Mouse (Mus musculus) lung, embryonic 16.5 days (tissue): ENCODE data around the gene Mrgprb5. TPM values are rescaled to one million over a fixed set of nuclear protein-coding genes. Genes with fewer than 3 reads are reported as not detected.

Experiments used
- polyA plus RNA-seq: library from polyadenylated mRNA; unstranded; fragments of >200 nt; fragmentation: Nextera tagmentation; extraction: Ambion mirVana; gene quantifications from 2 replicates; pipeline ENCODE4 v1.2.1, GENCODE M21; 2015

Mrgprb5 gene
- polyA plus RNA-seq, 1 experiment from 2014 or later, result not detected

Other genes starting within 250 kb of the Mrgprb5 start
- not detected in 2 replicates for gene Mrgpra4, start 186.9 kb downstream of the Mrgprb5 start, polyA plus RNA-seq
- gene Mrgprx1, start 141.4 kb downstream of the Mrgprb5 start, polyA plus RNA-seq, result not detected in 2 replicates
- gene Mrgprb4, start 30.3 kb upstream of the Mrgprb5 start, polyA plus RNA-seq, result not detected in 2 replicates
- gene Mrgprb8, start 219.5 kb upstream of the Mrgprb5 start, polyA plus RNA-seq, result not detected in 2 replicates